Mouse (Mus musculus): Measurements from ENCODE around the gene Chpf2. TPM values are rescaled to one million over a fixed set of nuclear protein-coding genes. Genes with fewer than 3 reads are reported as not detected.

Chpf2 gene
- total and polyA plus RNA-seq, 3 experiments = 37.9 to 39.7 TPM; not detected in 1

GRCm38 (mm10) chr5:24612302-24612649, 25.7 kb downstream of the Chpf2 start:
- Histone ChIP-seq H3K4me3 (ENCODE audit: control insufficient read depth in 1 of 2, insufficient read depth in 1 of 2, low read depth in 2 of 2, low read length in 2 of 2) (no peak overlapping the region), H3K9me3 (replicated peaks; ENCODE audit: insufficient read depth, low read length) (no peaks in the 10 kb centered on the region), H3K79me2 (ENCODE audit: control insufficient read depth, insufficient read depth, low read length, poor library complexity) (no peaks in the 10 kb centered on the region), H3K36me3 (ENCODE audit: control insufficient read depth in 1 of 2, insufficient read depth in 2 of 2, low read length in 2 of 2) (no peaks in the 10 kb centered on the region), H3K27me3 (ENCODE audit: control insufficient read depth in 1 of 2, insufficient read depth in 2 of 2, low read length in 2 of 2) (peaks cover 17 to 26% of the 10 kb centered on the region in 2 experiments), H3K9ac (ENCODE audit: control insufficient read depth, low read depth, low read length, poor library complexity, severe bottlenecking) (no peak overlapping the region), H3K27ac (ENCODE audit: control insufficient read depth, low read depth, low read length) (no peak overlapping the region), H3K4me1 (ENCODE audit: control insufficient read depth in 1 of 2, insufficient read depth in 2 of 2, low read length in 2 of 2) (no peaks in the 10 kb centered on the region)
- no peak for TF ChIP-seq TAL1 (IDR thresholded peaks at IDR 0.05; ENCODE audit: low read length)
- DNase-seq (ENCODE audit: low read depth, low spot score) = no peak

GRCm38 (mm10) chr5:24615097-24615496, 28.6 kb downstream of the Chpf2 start:
- Histone ChIP-seq H3K4me1 (ENCODE audit: control insufficient read depth in 1 of 2, insufficient read depth in 2 of 2, low read length in 2 of 2) (no peaks in the 10 kb centered on the region), H3K36me3 (ENCODE audit: control insufficient read depth in 1 of 2, insufficient read depth in 2 of 2, low read length in 2 of 2) (no peaks in the 10 kb centered on the region), H3K9me3 (replicated peaks; ENCODE audit: insufficient read depth, low read length) (no peaks in the 10 kb centered on the region), H3K27ac (ENCODE audit: control insufficient read depth, low read depth, low read length) (no peak overlapping the region), H3K27me3 (ENCODE audit: control insufficient read depth in 1 of 2, insufficient read depth in 2 of 2, low read length in 2 of 2) (peaks cover 22 to 23% of the 10 kb centered on the region in 2 experiments), H3K9ac (ENCODE audit: control insufficient read depth, low read depth, low read length, poor library complexity, severe bottlenecking) (no peak overlapping the region), H3K4me3 (ENCODE audit: control insufficient read depth in 1 of 2, insufficient read depth in 1 of 2, low read depth in 2 of 2, low read length in 2 of 2) (no peak overlapping the region), H3K79me2 (ENCODE audit: control insufficient read depth, insufficient read depth, low read length, poor library complexity) (no peaks in the 10 kb centered on the region)
- DNase-seq (ENCODE audit: low read depth, low spot score) = no peak
- TF ChIP-seq POLR2AphosphoS2 (IDR thresholded peaks at IDR 0.05; ENCODE audit: low read length) = no peak

DNA sequence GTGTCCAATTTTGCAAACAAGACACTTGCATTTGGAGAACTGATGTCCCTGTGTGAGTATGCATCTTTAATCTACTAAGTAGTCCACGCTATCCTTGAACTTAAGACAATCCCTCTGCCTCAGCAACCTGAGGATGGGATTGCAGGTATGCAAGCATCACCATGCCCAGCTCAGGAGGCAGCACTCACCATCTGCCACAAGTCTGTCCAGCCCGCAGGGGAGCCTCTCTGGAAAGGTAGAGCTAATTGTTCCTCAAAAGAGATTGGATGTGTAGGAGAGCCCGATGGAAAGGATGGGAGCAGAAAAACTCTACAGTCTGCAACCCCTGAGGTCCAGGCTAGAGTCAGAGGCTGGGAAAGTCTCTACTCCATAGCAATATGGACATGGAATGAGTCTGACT, 32.4 kb downstream of the Chpf2 start:
- no peak overlapping the region for H3K27ac ChIP-seq (ENCODE audit: control insufficient read depth, low read depth, low read length)

DNA sequence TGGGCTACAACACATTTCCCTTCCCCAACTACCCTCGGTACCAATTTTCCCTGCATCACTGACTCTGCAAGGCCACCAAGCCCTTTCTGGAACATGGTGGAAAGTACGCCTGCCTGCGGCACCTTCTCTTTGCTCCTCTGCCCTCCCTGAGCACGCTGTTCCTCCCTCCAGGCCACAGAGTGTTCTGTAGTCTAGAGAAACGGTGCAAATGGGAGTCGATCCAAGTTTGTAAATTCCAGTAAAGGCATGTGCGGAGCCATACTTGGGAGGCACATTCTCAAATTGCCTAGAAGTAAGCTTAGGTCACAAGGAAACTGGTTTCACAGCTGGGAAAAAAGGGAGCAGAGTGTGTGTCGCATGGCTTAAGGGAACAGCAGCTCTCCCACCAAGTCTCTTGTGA, 33.6 kb downstream of the Chpf2 start:
- H3K27ac ChIP-seq (ENCODE audit: control insufficient read depth, low read depth, low read length) = no peak overlapping the region
- no peak overlapping the region for H3K4me3 ChIP-seq (ENCODE audit: control insufficient read depth in 1 of 2, insufficient read depth in 1 of 2, low read depth in 2 of 2, low read length in 2 of 2)
- TF ChIP-seq KAT2A (conservative IDR thresholded peaks at IDR 0.05; ENCODE audit: low read depth, low read length) (no peak), USF1 (IDR thresholded peaks at IDR 0.05; ENCODE audit: low read depth, low read length) (no peak), ELF1 (IDR thresholded peaks at IDR 0.05; ENCODE audit: low read depth, low read length) (no peak), MAFK (IDR thresholded peaks at IDR 0.05; ENCODE audit: borderline replicate concordance, low read depth, low read length) (no peak), TCF12 (IDR thresholded peaks at IDR 0.05; ENCODE audit: low read depth, low read length) (no peak), NRF1 (IDR thresholded peaks at IDR 0.05; ENCODE audit: insufficient read depth, low read depth, low read length, poor library complexity, severe bottlenecking) (no peak), MYC (IDR thresholded peaks at IDR 0.05; ENCODE audit: low read depth, low read length) (no peak), MAZ (IDR thresholded peaks at IDR 0.05; ENCODE audit: low read depth, low read length) (no peak), MEF2A (IDR thresholded peaks at IDR 0.05; ENCODE audit: extremely low read depth, insufficient replicate concordance, low read depth, low read length, poor library complexity, severe bottlenecking) (no peak), ZMIZ1 (IDR thresholded peaks at IDR 0.05; ENCODE audit: low read depth, low read length) (no peak), ZNF384 (IDR thresholded peaks at IDR 0.05; ENCODE audit: low read depth, low read length) (no peak), RAD21 (IDR thresholded peaks at IDR 0.05; ENCODE audit: low read depth, low read length) (no peak), EP300 (IDR thresholded peaks at IDR 0.05; ENCODE audit: low read depth in 1 of 2, low read length in 2 of 2) (no peak), USF2 (IDR thresholded peaks at IDR 0.05; ENCODE audit: borderline replicate concordance in 1 of 2, insufficient read depth in 1 of 2, low read depth in 1 of 2, low read length in 2 of 2) (no peak)
- peaks cover 26 to 30% of the 10 kb centered on the region in 2 experiments for H3K27me3 ChIP-seq (ENCODE audit: control insufficient read depth in 1 of 2, insufficient read depth in 2 of 2, low read length in 2 of 2)
- H3K4me1 ChIP-seq (ENCODE audit: control insufficient read depth in 1 of 2, insufficient read depth in 2 of 2, low read length in 2 of 2) = no peaks in the 10 kb centered on the region
- H3K9me3 ChIP-seq (replicated peaks; ENCODE audit: insufficient read depth, low read length) = no peaks in the 10 kb centered on the region
- H3K79me2 ChIP-seq (ENCODE audit: control insufficient read depth, insufficient read depth, low read length, poor library complexity) = no peaks in the 10 kb centered on the region
- DNase-seq (ENCODE audit: low read depth, low spot score) = no peak
- H3K36me3 ChIP-seq (ENCODE audit: control insufficient read depth in 1 of 2, insufficient read depth in 2 of 2, low read length in 2 of 2) = no peaks in the 10 kb centered on the region
- H3K9ac ChIP-seq (ENCODE audit: control insufficient read depth, low read depth, low read length, poor library complexity, severe bottlenecking) = no peak overlapping the region

More for the DNA sequence above, 32.4 kb downstream of the Chpf2 start:
- no peak for DNase-seq (ENCODE audit: low read depth, low spot score)
- Histone ChIP-seq H3K36me3 (ENCODE audit: control insufficient read depth in 1 of 2, insufficient read depth in 2 of 2, low read length in 2 of 2) (no peaks in the 10 kb centered on the region), H3K79me2 (ENCODE audit: control insufficient read depth, insufficient read depth, low read length, poor library complexity) (no peaks in the 10 kb centered on the region), H3K4me1 (ENCODE audit: control insufficient read depth in 1 of 2, insufficient read depth in 2 of 2, low read length in 2 of 2) (no peaks in the 10 kb centered on the region), H3K27me3 (ENCODE audit: control insufficient read depth in 1 of 2, insufficient read depth in 2 of 2, low read length in 2 of 2) (peaks cover 27 to 29% of the 10 kb centered on the region in 2 experiments), H3K9me3 (replicated peaks; ENCODE audit: insufficient read depth, low read length) (no peaks in the 10 kb centered on the region), H3K4me3 (ENCODE audit: control insufficient read depth in 1 of 2, insufficient read depth in 1 of 2, low read depth in 2 of 2, low read length in 2 of 2) (no peak overlapping the region), H3K9ac (ENCODE audit: control insufficient read depth, low read depth, low read length, poor library complexity, severe bottlenecking) (no peak overlapping the region)
- TF ChIP-seq ZMIZ1 (IDR thresholded peaks at IDR 0.05; ENCODE audit: low read depth, low read length) = no peak
- no peak for TF ChIP-seq MAX (IDR thresholded peaks at IDR 0.05; ENCODE audit: low read length)
- no peak for TF ChIP-seq GATA1 (IDR thresholded peaks at IDR 0.05; ENCODE audit: low read depth, low read length)
- no peak for TF ChIP-seq CHD2 (IDR thresholded peaks at IDR 0.05; ENCODE audit: low read length)
- TF ChIP-seq GABPA (IDR thresholded peaks at IDR 0.05; ENCODE audit: low read depth, low read length) = no peak
- no peak for TF ChIP-seq POLR2AphosphoS2 (IDR thresholded peaks at IDR 0.05; ENCODE audit: low read length)
- no peak for TF ChIP-seq SMC3 (IDR thresholded peaks at IDR 0.05; ENCODE audit: low read depth, low read length)
- TF ChIP-seq SIN3A (IDR thresholded peaks at IDR 0.05; ENCODE audit: low read length) = no peak
- TF ChIP-seq HCFC1 (IDR thresholded peaks at IDR 0.05; ENCODE audit: low read depth, low read length) = no peak
- no peak for TF ChIP-seq ZNF384 (IDR thresholded peaks at IDR 0.05; ENCODE audit: low read depth, low read length)
- no peak for TF ChIP-seq TAL1 (IDR thresholded peaks at IDR 0.05; ENCODE audit: low read length)

Measured in MEL (cell line).